14 mouse cellular contexts compared by ENCODE assay signal in genomic region chr17:30392031-30392430, GRCm38 (mm10).
"Had no signal": no experiment of that assay in that cellular context is flagged by ENCODE, and none has a peak within 500 bp of the region (broad histone marks: within the 10 kb centered on the region; RNA-seq: fewer than 3 reads in every experiment).

No protein-coding gene starts in this region.

- H3K27ac ChIP-seq: limb, embryonic 12.5 days; liver, embryonic 14.5 days; midbrain, embryonic 10.5 days; midbrain, embryonic 15.5 days; neural tube, embryonic 13.5 days; stomach, postnatal 0 days had no signal

- H3K4me3 ChIP-seq: limb, embryonic 12.5 days; midbrain, embryonic 10.5 days; midbrain, embryonic 15.5 days; neural tube, embryonic 13.5 days had no signal

- DNase-seq: kidney, adult 8-10 months; kidney, postnatal 25 days; lung, embryonic 14.5 days; lung, postnatal 10 days; lung, postnatal 4 days; right cerebral cortex, adult 18-20 months; right cerebral cortex, postnatal 25 days; thymus, postnatal 4 days had no signal
